In the genomic region with DNA sequence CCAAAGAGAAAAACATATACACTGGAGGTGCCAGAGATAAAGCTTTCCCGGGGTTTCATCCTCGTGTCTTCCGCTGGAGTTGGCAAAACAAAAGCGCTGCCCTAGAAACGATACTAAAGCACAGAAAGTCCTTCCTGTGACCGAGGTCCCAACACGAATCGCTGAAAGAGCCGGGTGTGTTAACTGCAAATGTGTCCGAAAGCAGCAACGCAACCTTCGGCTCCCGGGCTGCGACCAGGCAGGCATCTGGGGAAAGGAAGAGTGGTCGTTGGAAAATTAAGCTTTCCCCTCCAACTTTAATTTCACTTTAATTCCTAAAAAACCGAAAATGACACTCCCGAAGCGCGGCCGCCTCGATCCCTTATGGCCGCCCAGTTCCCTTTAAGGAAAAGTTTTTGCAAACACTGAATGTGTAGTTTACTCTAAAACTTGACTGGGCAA, we compare ENCODE assay signal across 8 mouse cellular contexts.
DNase-seq lines count a peak whose midpoint lies in the region; ATAC-seq and TF ChIP-seq lines count a peak whose summit lies in the region.

No protein-coding gene starts in this region.

- TF ChIP-seq EP300 in heart, postnatal 0 days (IDR thresholded peaks at IDR 0.05; ENCODE audit: low read depth): no peak

- H3K27me3 ChIP-seq in heart, postnatal 0 days (ENCODE audit: control insufficient read depth, insufficient read depth, low read length): peaks cover 14% of the 10 kb centered on the region
- peaks cover 7% of the 10 kb centered on the region for H3K27me3 ChIP-seq in limb, embryonic 14.5 days (ENCODE audit: control insufficient read depth, insufficient read depth, low read length)
- H3K27me3 ChIP-seq in neural tube, embryonic 12.5 days (replicated peaks): peaks cover 8% of the 10 kb centered on the region; the same call in 1 of the 2 replicates

- no peaks in the 10 kb centered on the region for H3K9me3 ChIP-seq in heart, postnatal 0 days (replicated peaks; ENCODE audit: control insufficient read depth, low read length)
- no peaks in the 10 kb centered on the region for H3K9me3 ChIP-seq in limb, embryonic 14.5 days (ENCODE audit: control insufficient read depth, low read length)
- no peaks in the 10 kb centered on the region for H3K9me3 ChIP-seq in neural tube, embryonic 12.5 days

- no peak for TF ChIP-seq POLR2A in brain, embryonic 14.5 days (IDR thresholded peaks at IDR 0.05; ENCODE audit: borderline replicate concordance, extremely low read depth, insufficient read depth, insufficient read length, poor library complexity, severe bottlenecking)
- TF ChIP-seq POLR2A in limb, embryonic 14.5 days (IDR thresholded peaks at IDR 0.05; ENCODE audit: borderline replicate concordance, extremely low read depth, insufficient read depth, insufficient read length): no peak

- TF ChIP-seq CTCF in brain, embryonic 14.5 days (IDR thresholded peaks at IDR 0.05; ENCODE audit: borderline replicate concordance, extremely low read depth, insufficient read depth, insufficient read length): no peak
- no peak for TF ChIP-seq CTCF in heart, postnatal 0 days (IDR thresholded peaks at IDR 0.05; ENCODE audit: low read depth)

- no peak for ATAC-seq in heart, postnatal 0 days (ENCODE audit: insufficient read depth, low read depth)
- ATAC-seq in limb, embryonic 14.5 days (ENCODE audit: low FRiP score, low read depth): no peak
- ATAC-seq in neural tube, embryonic 12.5 days (ENCODE audit: low FRiP score, low read depth): no peak

- peak; percentile 73 for DNase-seq in A20 (ENCODE audit: low read depth, low spot score)
- peak; percentile 39 for DNase-seq in brain, embryonic 14.5 days (ENCODE audit: low read depth)
- peak; percentile 48 for DNase-seq in heart, postnatal 0 days (ENCODE audit: low spot score)
- DNase-seq in limb, embryonic 14.5 days (ENCODE audit: low spot score): no peak
- no peak for DNase-seq in spleen, adult 12 weeks (ENCODE audit: low spot score)
- DNase-seq in adrenal gland, postnatal 25 days: no peak
- no peak for DNase-seq in left cerebral cortex, adult 18-20 months (ENCODE audit: low spot score in 2 of 2)

- WGBS in heart, postnatal 0 days: 1% methylated on average over 22 of the region's 22 CpGs
- WGBS in limb, embryonic 14.5 days: 2% methylated on average over 22 of the region's 22 CpGs
- under 1% methylated on average over 22 of the region's 22 CpGs for WGBS in neural tube, embryonic 12.5 days

- peak overlapping the region; percentile 43 for H3K9ac ChIP-seq in heart, postnatal 0 days (replicated peaks; ENCODE audit: low read depth, low read length)
- H3K9ac ChIP-seq in limb, embryonic 14.5 days (ENCODE audit: low read depth, low read length, severe bottlenecking): peak overlapping the region; percentile 47
- no peak overlapping the region for H3K9ac ChIP-seq in neural tube, embryonic 12.5 days

- H3K4me3 ChIP-seq in heart, postnatal 0 days (ENCODE audit: low read depth, low read length): peak overlapping the region; percentile 45
- peak overlapping the region; percentile 31 for H3K4me3 ChIP-seq in limb, embryonic 14.5 days (replicated peaks; ENCODE audit: low read length)
- peak overlapping the region; percentile 17; the same call in 1 of the 2 replicates for H3K4me3 ChIP-seq in neural tube, embryonic 12.5 days

- H3K36me3 ChIP-seq in heart, postnatal 0 days (replicated peaks; ENCODE audit: control insufficient read depth, insufficient read depth, low read length): no peaks in the 10 kb centered on the region
- no peaks in the 10 kb centered on the region for H3K36me3 ChIP-seq in limb, embryonic 14.5 days (ENCODE audit: control insufficient read depth, insufficient read depth, low read length)
- H3K36me3 ChIP-seq in neural tube, embryonic 12.5 days: no peaks in the 10 kb centered on the region

- H3K27ac ChIP-seq in heart, postnatal 0 days (ENCODE audit: low read depth): peak overlapping the region; percentile 92
- peak overlapping the region; percentile 87 for H3K27ac ChIP-seq in limb, embryonic 14.5 days (replicated peaks; ENCODE audit: low read depth, low read length)
- peak overlapping the region; percentile 1; the same call in 1 of the 2 replicates for H3K27ac ChIP-seq in neural tube, embryonic 12.5 days

- H3K4me1 ChIP-seq in heart, postnatal 0 days (ENCODE audit: control insufficient read depth, insufficient read depth): peaks cover 11% of the 10 kb centered on the region; the same call in 1 of the 2 replicates
- H3K4me1 ChIP-seq in limb, embryonic 14.5 days (ENCODE audit: control insufficient read depth, insufficient read depth, low read length): peaks cover 40% of the 10 kb centered on the region
- peaks cover 33% of the 10 kb centered on the region for H3K4me1 ChIP-seq in neural tube, embryonic 12.5 days

- H3K4me2 ChIP-seq in heart, postnatal 0 days (ENCODE audit: low read depth, low read length): peak overlapping the region; percentile 74
- peak overlapping the region; percentile 60 for H3K4me2 ChIP-seq in limb, embryonic 14.5 days (replicated peaks; ENCODE audit: low read depth, low read length, severe bottlenecking)
- peak overlapping the region; percentile 63 for H3K4me2 ChIP-seq in neural tube, embryonic 12.5 days (replicated peaks)

Comparison
In these comparisons a context has a peak if more than half of its experiments do, and no peak if none do; other contexts are left out.
1. DNase-seq: peak in A20 (single experiment), brain, embryonic 14.5 days (single experiment) and heart, postnatal 0 days (single experiment); none in limb, embryonic 14.5 days (single experiment), spleen, adult 12 weeks (single experiment), adrenal gland, postnatal 25 days (single experiment) and left cerebral cortex, adult 18-20 months (0 of 2).
2. H3K27ac ChIP-seq: peak in every context shown above with its lines; median percentile 92 in heart, postnatal 0 days; 87 in limb, embryonic 14.5 days; 1 in neural tube, embryonic 12.5 days.
3. Peak in every context shown above with its lines, with median percentiles within 50 percentile points of each other: H3K4me2 ChIP-seq and H3K4me3 ChIP-seq.